Mouse (Mus musculus) small intestine, adult 10 weeks (tissue): ENCODE measurements around the gene Slc6a11. TPM values are rescaled to one million over a fixed set of nuclear protein-coding genes. Genes with fewer than 3 reads are reported as not detected.

Experiments used
- polyA plus RNA-seq: library from polyadenylated mRNA; stranded (reverse); fragments of 350-450 nt; fragmentation: Illumina TruSeq; extraction: RNeasy Lipid Tissue Mini Kit (QIAGEN cat#74804); gene quantifications from one replicate; pipeline ENCODE4 v1.2.3, GENCODE M21; 2014; ENCODE audit warnings: low replicate concordance

The Slc6a11 gene
- not detected for polyA plus RNA-seq

GRCm38 (mm10) chr6:114131122-114131872 is at the start of gene Slc6a11:
TSS of gene Slc6a11 (plus strand) at chr6:114131241.

GRCm38 (mm10) chr6:114282469-114283277 is 151.6 kb downstream of the Slc6a11 start, which contains the start of gene Slc6a1:
TSS of gene Slc6a1 (plus strand) at chr6:114282635.

Other genes with a start within 250 kb of the Slc6a11 start
- 0.11 TPM for gene Atp2b2, start 88.6 kb upstream of the Slc6a11 start, polyA plus RNA-seq
- not detected for gene Slc6a1, start 151.4 kb downstream of the Slc6a11 start, polyA plus RNA-seq